27 mouse cellular contexts compared by ENCODE assay signal in genomic region chr17:5552036-5552760, GRCm38 (mm10). TPM values are rescaled to one million over a fixed set of nuclear protein-coding genes. Genes with fewer than 3 reads are reported as not detected.
DNase-seq lines count a peak whose midpoint lies in the region; ATAC-seq and TF ChIP-seq lines count a peak whose summit lies in the region.
"Had no signal": no experiment of that assay in that cellular context is flagged by ENCODE, and none has a peak within 500 bp of the region (broad histone marks: within the 10 kb centered on the region; RNA-seq: fewer than 3 reads in every experiment).

No protein-coding gene starts in this region.

- 0 out of 2 replicates have a peak, but pooled peaks have one; percentile 3 for TF ChIP-seq CTCF in liver, adult 2 months (IDR thresholded peaks at IDR 0.05; ENCODE audit: low read depth, low read length)
- no peak for TF ChIP-seq CTCF in stomach, postnatal 0 days (IDR thresholded peaks at IDR 0.05; ENCODE audit: low read depth)

- H3K9me3 ChIP-seq in intestine, embryonic 15.5 days, result no peaks in the 10 kb centered on the region
- no peaks in the 10 kb centered on the region for H3K9me3 ChIP-seq in intestine, embryonic 16.5 days (ENCODE audit: control insufficient read depth, low read length)
- no peaks in the 10 kb centered on the region for H3K9me3 ChIP-seq in liver, embryonic 11.5 days (ENCODE audit: control insufficient read depth, low read length)
- no peaks in the 10 kb centered on the region for H3K9me3 ChIP-seq in stomach, embryonic 16.5 days (replicated peaks; ENCODE audit: control insufficient read depth, low read length)
- no peaks in the 10 kb centered on the region for H3K9me3 ChIP-seq in stomach, postnatal 0 days (ENCODE audit: control insufficient read depth, low read length)
- H3K9me3 ChIP-seq: embryonic facial prominence, embryonic 10.5 days; embryonic facial prominence, embryonic 13.5 days; forebrain, embryonic 12.5 days; forebrain, embryonic 15.5 days; heart, embryonic 12.5 days; heart, embryonic 15.5 days; hindbrain, embryonic 10.5 days; hindbrain, embryonic 13.5 days had no signal

- no peaks in the 10 kb centered on the region for H3K36me3 ChIP-seq in intestine, embryonic 15.5 days
- no peaks in the 10 kb centered on the region for H3K36me3 ChIP-seq in intestine, embryonic 16.5 days (ENCODE audit: control insufficient read depth, insufficient read depth, low read length)
- no peaks in the 10 kb centered on the region for H3K36me3 ChIP-seq in liver, adult 2 months (ENCODE audit: control insufficient read depth, insufficient read depth, low read length)
- H3K36me3 ChIP-seq in liver, embryonic 11.5 days (ENCODE audit: control insufficient read depth, insufficient read depth, low read length), result no peaks in the 10 kb centered on the region
- no peaks in the 10 kb centered on the region for H3K36me3 ChIP-seq in stomach, embryonic 16.5 days (ENCODE audit: control insufficient read depth, insufficient read depth, low read length)
- H3K36me3 ChIP-seq in stomach, postnatal 0 days (ENCODE audit: control insufficient read depth, insufficient read depth, low read length), result no peaks in the 10 kb centered on the region
- H3K36me3 ChIP-seq: embryonic facial prominence, embryonic 10.5 days; embryonic facial prominence, embryonic 13.5 days; forebrain, embryonic 12.5 days; forebrain, embryonic 15.5 days; heart, embryonic 12.5 days; heart, embryonic 15.5 days; hindbrain, embryonic 10.5 days; hindbrain, embryonic 13.5 days had no signal

- H3K79me2 ChIP-seq in liver, adult 2 months (ENCODE audit: control insufficient read depth, insufficient read depth, low read length), result no peaks in the 10 kb centered on the region

- H3K27me3 ChIP-seq in intestine, embryonic 15.5 days (replicated peaks), result no peaks in the 10 kb centered on the region
- H3K27me3 ChIP-seq in intestine, embryonic 16.5 days (replicated peaks; ENCODE audit: control insufficient read depth, insufficient read depth, low read length), result no peaks in the 10 kb centered on the region
- H3K27me3 ChIP-seq in liver, adult 2 months (ENCODE audit: control insufficient read depth, insufficient read depth, low read length), result no peaks in the 10 kb centered on the region
- H3K27me3 ChIP-seq in liver, embryonic 11.5 days (replicated peaks; ENCODE audit: control insufficient read depth, insufficient read depth, low read length), result no peaks in the 10 kb centered on the region
- 0 out of 2 replicates have a peak, but pooled peaks cover 4% of the 10 kb centered on the region for H3K27me3 ChIP-seq in stomach, embryonic 16.5 days (ENCODE audit: control insufficient read depth, insufficient read depth, low read length)
- H3K27me3 ChIP-seq in stomach, postnatal 0 days (ENCODE audit: control insufficient read depth, insufficient read depth, low read length), result no peaks in the 10 kb centered on the region
- H3K27me3 ChIP-seq: embryonic facial prominence, embryonic 13.5 days; forebrain, embryonic 12.5 days; forebrain, embryonic 15.5 days; heart, embryonic 15.5 days; hindbrain, embryonic 13.5 days had no signal

- no peak overlapping the region for H3K4me3 ChIP-seq in intestine, embryonic 15.5 days (replicated peaks)
- H3K4me3 ChIP-seq in intestine, embryonic 16.5 days (ENCODE audit: low read length), result no peak overlapping the region
- no peak overlapping the region for H3K4me3 ChIP-seq in liver, adult 2 months (ENCODE audit: insufficient read depth, low read depth, low read length)
- no peak overlapping the region for H3K4me3 ChIP-seq in liver, embryonic 11.5 days (ENCODE audit: low read depth, low read length)
- no peak overlapping the region for H3K4me3 ChIP-seq in stomach, embryonic 16.5 days (replicated peaks; ENCODE audit: low read length)
- no peak overlapping the region for H3K4me3 ChIP-seq in stomach, postnatal 0 days (ENCODE audit: low read depth, low read length)
- H3K4me3 ChIP-seq: embryonic facial prominence, embryonic 10.5 days; embryonic facial prominence, embryonic 13.5 days; erythroblast, embryonic 14.5 days; forebrain, embryonic 12.5 days; forebrain, embryonic 15.5 days; heart, embryonic 12.5 days; heart, embryonic 15.5 days; hindbrain, embryonic 10.5 days; hindbrain, embryonic 13.5 days had no signal

- no peak overlapping the region for H3K9ac ChIP-seq in intestine, embryonic 15.5 days
- H3K9ac ChIP-seq in intestine, embryonic 16.5 days (ENCODE audit: low read depth, low read length), result no peak overlapping the region
- H3K9ac ChIP-seq in liver, adult 2 months (ENCODE audit: low read depth, low read length), result no peak overlapping the region
- no peak overlapping the region for H3K9ac ChIP-seq in liver, embryonic 11.5 days (ENCODE audit: low read depth, low read length)
- no peak overlapping the region for H3K9ac ChIP-seq in stomach, embryonic 16.5 days (ENCODE audit: low read length)
- H3K9ac ChIP-seq in stomach, postnatal 0 days (ENCODE audit: low read length), result no peak overlapping the region
- H3K9ac ChIP-seq: embryonic facial prominence, embryonic 13.5 days; forebrain, embryonic 12.5 days; forebrain, embryonic 15.5 days; heart, embryonic 12.5 days; heart, embryonic 15.5 days; hindbrain, embryonic 13.5 days had no signal

- H3K4me2 ChIP-seq in intestine, embryonic 15.5 days (replicated peaks), result no peak overlapping the region
- no peak overlapping the region for H3K4me2 ChIP-seq in intestine, embryonic 16.5 days (ENCODE audit: low read depth, low read length)
- no peak overlapping the region for H3K4me2 ChIP-seq in liver, embryonic 11.5 days
- peak overlapping the region; percentile 11; the same call in 1 of the 2 replicates for H3K4me2 ChIP-seq in stomach, embryonic 16.5 days (ENCODE audit: low read depth, low read length)
- no peak overlapping the region for H3K4me2 ChIP-seq in stomach, postnatal 0 days (replicated peaks; ENCODE audit: low read depth)
- H3K4me2 ChIP-seq: embryonic facial prominence, embryonic 13.5 days; forebrain, embryonic 12.5 days; forebrain, embryonic 15.5 days; heart, embryonic 12.5 days; heart, embryonic 15.5 days; hindbrain, embryonic 13.5 days had no signal

- peaks cover 8% of the 10 kb centered on the region for H3K4me1 ChIP-seq in intestine, embryonic 15.5 days (replicated peaks)
- peaks cover 3% of the 10 kb centered on the region for H3K4me1 ChIP-seq in intestine, embryonic 16.5 days (ENCODE audit: control insufficient read depth, insufficient read depth, low read length)
- H3K4me1 ChIP-seq in liver, adult 2 months (ENCODE audit: control insufficient read depth, insufficient read depth, low read length), result peaks cover 11% of the 10 kb centered on the region
- H3K4me1 ChIP-seq in liver, embryonic 11.5 days (replicated peaks; ENCODE audit: control insufficient read depth, insufficient read depth, low read length), result no peaks in the 10 kb centered on the region; the same call in 1 of the 2 replicates
- H3K4me1 ChIP-seq in stomach, embryonic 16.5 days (ENCODE audit: control insufficient read depth, insufficient read depth, low read length), result peaks cover 8% of the 10 kb centered on the region
- no peaks in the 10 kb centered on the region for H3K4me1 ChIP-seq in stomach, postnatal 0 days (replicated peaks; ENCODE audit: control insufficient read depth, insufficient read depth)
- H3K4me1 ChIP-seq: embryonic facial prominence, embryonic 13.5 days; heart, embryonic 12.5 days; heart, embryonic 15.5 days had no signal

- WGBS in intestine, embryonic 15.5 days, result 50% methylated on average over 14 of the region's 14 CpGs
- 53% methylated on average over 14 of the region's 14 CpGs for WGBS in intestine, embryonic 16.5 days
- WGBS in liver, adult 2 months, result 34% methylated on average over 14 of the region's 14 CpGs
- 67% methylated on average over 14 of the region's 14 CpGs for WGBS in liver, embryonic 11.5 days
- WGBS in stomach, embryonic 16.5 days, result 54% methylated on average over 14 of the region's 14 CpGs
- 44% methylated on average over 14 of the region's 14 CpGs for WGBS in stomach, postnatal 0 days

- peak; percentile 53; the same call in 1 of the 2 replicates for ATAC-seq in intestine, embryonic 15.5 days
- no peak for ATAC-seq in intestine, embryonic 16.5 days
- no peak for ATAC-seq in liver, embryonic 11.5 days (replicated peaks; ENCODE audit: low FRiP score)
- ATAC-seq in stomach, embryonic 16.5 days (ENCODE audit: insufficient read depth, low FRiP score), result no peak
- ATAC-seq in stomach, postnatal 0 days (ENCODE audit: low FRiP score, low TSS enrichment), result no peak
- ATAC-seq: activated CD4-positive, CD25-positive, alpha-beta regulatory T cell, adult 4 months; forebrain, embryonic 15.5 days had no signal

- H3K27ac ChIP-seq in intestine, embryonic 15.5 days, result no peak overlapping the region
- no peak overlapping the region for H3K27ac ChIP-seq in intestine, embryonic 16.5 days (ENCODE audit: low read length)
- no peak overlapping the region for H3K27ac ChIP-seq in liver, adult 2 months (replicated peaks; ENCODE audit: insufficient read depth, low read depth, low read length)
- H3K27ac ChIP-seq in liver, embryonic 11.5 days (ENCODE audit: low read depth, low read length), result no peak overlapping the region
- no peak overlapping the region for H3K27ac ChIP-seq in stomach, embryonic 16.5 days (ENCODE audit: low read length)
- H3K27ac ChIP-seq in stomach, postnatal 0 days (replicated peaks), result no peak overlapping the region
- H3K27ac ChIP-seq: embryonic facial prominence, embryonic 10.5 days; embryonic facial prominence, embryonic 13.5 days; forebrain, embryonic 12.5 days; forebrain, embryonic 15.5 days; heart, embryonic 15.5 days; hindbrain, embryonic 10.5 days; hindbrain, embryonic 13.5 days had no signal

- peak; percentile 79 for DNase-seq in liver, adult 2 months (ENCODE audit: extremely low read depth, low read depth, low spot score)
- DNase-seq in liver, embryonic 11.5 days (ENCODE audit: low spot score), result no peak
- DNase-seq in stomach, postnatal 0 days (ENCODE audit: low spot score), result no peak
- DNase-seq: adrenal gland, adult 8-10 months; adrenal gland, postnatal 25 days; cerebellum, adult 11-12 months; cerebellum, adult 8-10 months; cerebellum, postnatal 10 days; cerebellum, postnatal 36 days; embryo, embryonic 11 days; gastrocnemius, postnatal 25 days; heart, adult 18-20 months; heart, postnatal 10 days; heart, postnatal 36 days had no signal

- TF ChIP-seq EP300 in stomach, postnatal 0 days (optimal IDR thresholded peaks at IDR 0.05), result no peak

- TF ChIP-seq POLR2A in liver, adult 2 months (IDR thresholded peaks at IDR 0.05; ENCODE audit: extremely low read depth, insufficient read depth, low read length), result no peak

RNA-seq across cellular contexts. Expression of gene Zdhhc14, which starts 59.8 kb away (rescaled TPM):
- 2.3 and 2.5 TPM in 2 replicates for polyA plus RNA-seq in intestine, embryonic 15.5 days (2015; fragmentation: Nextera tagmentation; extraction: Ambion mirVana)
- 0.48 and 0.83 TPM in 2 replicates for polyA plus RNA-seq in intestine, embryonic 16.5 days (2015; fragmentation: Nextera tagmentation; extraction: Ambion mirVana)
- 1.1 and 1.9 TPM in 2 replicates for total RNA-seq in liver, adult 2 months (2014; rRNA removed)
- polyA plus RNA-seq in liver, adult 2 months (2012; rRNA removed), result 0.76 and 0.99 TPM in 2 replicates
- 6.2 and 7.5 TPM in 2 replicates for polyA plus RNA-seq in liver, embryonic 11.5 days (2014; fragmentation: Nextera tagmentation; extraction: Ambion mirVana)
- 0.99 TPM in 2 replicates for polyA plus RNA-seq in stomach, embryonic 16.5 days (2015; fragmentation: Nextera tagmentation; extraction: Ambion mirVana)
- 1.7 and 2.2 TPM in 2 replicates for polyA plus RNA-seq in stomach, postnatal 0 days (2015; fragmentation: Nextera tagmentation; extraction: Ambion mirVana)
